Mouse (Mus musculus) common myeloid progenitor, adult 5-6 weeks (primary cell): ENCODE results near the gene Aldh1l2. TPM values are rescaled to one million over a fixed set of nuclear protein-coding genes. Genes with fewer than 3 reads are reported as not detected.

ENCODE experiments used
- ATAC-seq: replicated peaks from 2 replicates; pipeline ENCODE4 v1.8.0; 2016; ENCODE audit warnings: low read depth, mild to moderate bottlenecking, moderate TSS enrichment, inconsistent platforms; ENCODE audit not compliant: poor library complexity, severe bottlenecking
- total RNA-seq: library from RNA; stranded (forward); fragments of 200-1000, 187-1606 nt; gene quantifications from 2 replicates; pipeline ENCODE4 v1.2.3, GENCODE M21; 2017

Gene Aldh1l2
- total RNA-seq, 1 experiment from 2014 or later: not detected

DNA sequence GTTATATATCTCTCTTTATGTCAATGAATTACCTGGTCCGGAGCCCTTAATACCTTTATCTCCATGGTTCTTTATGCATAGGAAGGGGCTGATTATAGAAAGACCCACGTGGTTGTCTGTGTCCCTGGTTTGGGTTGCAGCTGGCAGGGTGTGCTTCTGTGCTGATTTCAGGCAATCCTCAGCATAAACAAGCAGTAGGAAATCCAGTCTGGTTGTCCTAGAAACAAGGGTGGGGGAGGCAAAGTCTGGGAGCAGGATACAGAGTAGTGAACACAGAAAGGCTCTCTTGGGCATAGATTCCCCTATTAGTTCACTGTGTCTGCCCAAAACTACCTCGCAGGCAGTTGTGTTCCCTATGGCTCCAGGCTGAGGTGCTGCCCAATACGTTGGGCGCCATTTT lies 56.7 kb downstream of the Aldh1l2 start:
- no peak for ATAC-seq

DNA sequence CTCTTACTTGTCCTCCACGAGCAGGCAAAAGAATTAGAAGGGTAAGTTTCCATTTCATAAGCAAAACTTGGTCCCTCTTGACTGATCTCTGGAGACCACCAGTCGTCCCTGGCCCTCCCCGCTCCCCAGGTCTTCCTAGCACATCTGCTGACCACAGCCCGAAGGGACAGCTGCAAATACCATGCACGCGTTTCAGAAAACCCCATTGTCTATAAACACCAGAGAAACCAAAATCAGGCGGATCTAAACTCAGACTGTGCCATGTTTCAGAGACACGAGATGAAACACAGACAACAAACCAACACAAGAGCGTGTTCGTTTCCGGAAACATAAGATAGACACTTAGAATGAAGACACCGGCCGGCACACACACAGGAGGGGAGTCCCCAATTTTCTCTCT lies 58.7 kb downstream of the Aldh1l2 start:
- no peak for ATAC-seq

DNA sequence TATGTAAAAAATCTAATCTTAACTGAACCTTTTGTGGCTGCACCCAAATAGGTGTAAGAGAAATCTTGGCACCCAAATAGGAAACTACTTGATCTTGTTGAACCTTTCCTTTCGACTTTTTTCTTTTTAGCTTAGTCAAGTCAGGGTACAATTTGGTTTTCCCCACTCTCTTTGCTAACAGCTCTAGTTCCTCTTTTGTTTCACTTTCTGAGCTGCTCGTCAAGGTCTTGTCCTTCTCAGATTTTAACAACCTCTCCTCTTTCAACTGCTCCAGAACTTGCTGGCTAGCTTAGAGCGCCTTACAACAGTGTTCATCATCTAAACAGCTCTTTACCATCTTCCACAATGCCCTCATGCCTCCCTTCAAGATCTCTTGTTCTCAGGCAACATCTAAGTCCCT lies 76.4 kb downstream of the Aldh1l2 start:
- ATAC-seq: no peak

DNA sequence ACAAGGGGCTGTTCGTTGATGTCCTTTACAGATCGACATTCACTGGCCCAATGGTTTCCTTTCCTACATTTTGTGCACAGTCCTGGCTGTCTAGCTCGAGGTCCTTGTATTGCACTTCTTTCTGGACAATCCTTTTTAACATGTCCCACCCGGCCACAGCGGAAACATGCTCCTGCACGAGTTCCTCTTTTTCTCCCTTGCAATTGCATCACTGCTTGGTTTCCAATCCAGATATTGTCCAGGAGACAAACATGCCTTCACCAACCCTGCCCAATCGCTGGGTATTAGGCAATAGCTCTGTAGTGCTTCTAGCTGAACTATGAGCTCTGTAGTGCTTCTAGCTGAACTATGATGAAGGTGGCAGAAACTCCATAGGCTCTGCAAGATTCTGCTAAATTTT lies 85.4 kb downstream of the Aldh1l2 start:
- ATAC-seq: no peak

Other genes with a start within 250 kb of the Aldh1l2 start
- not detected in 2 replicates for gene Slc41a2, start 196.3 kb downstream of the Aldh1l2 start, total RNA-seq
- gene D10Wsu102e, start 173.9 kb downstream of the Aldh1l2 start, total RNA-seq: 1.3 and 1.4 TPM in 2 replicates
- 37.1 and 45.0 TPM in 2 replicates for gene Washc4, start 9.6 kb upstream of the Aldh1l2 start, total RNA-seq
- 12.4 and 18.5 TPM in 2 replicates for gene Appl2, start 114.6 kb upstream of the Aldh1l2 start, total RNA-seq
- gene 1500009L16Rik, start 188.7 kb upstream of the Aldh1l2 start, total RNA-seq: 2.4 and 3.0 TPM in 2 replicates